Mouse (Mus musculus): ENCODE data around the gene Guk1. TPM values are rescaled to one million over a fixed set of nuclear protein-coding genes. Genes with fewer than 3 reads are reported as not detected.
A peak's percentile ranks its signal among the peaks of the same experiment; 100 is the strongest.
"Not testable (repeated sequence)": the region's sequence is repeated elsewhere in the genome, so short reads cannot be mapped to it uniquely, and the experiment has no call there.

The Guk1 gene
- total RNA-seq, 2 experiments from 2014 or later = 138 to 146 TPM

DNA sequence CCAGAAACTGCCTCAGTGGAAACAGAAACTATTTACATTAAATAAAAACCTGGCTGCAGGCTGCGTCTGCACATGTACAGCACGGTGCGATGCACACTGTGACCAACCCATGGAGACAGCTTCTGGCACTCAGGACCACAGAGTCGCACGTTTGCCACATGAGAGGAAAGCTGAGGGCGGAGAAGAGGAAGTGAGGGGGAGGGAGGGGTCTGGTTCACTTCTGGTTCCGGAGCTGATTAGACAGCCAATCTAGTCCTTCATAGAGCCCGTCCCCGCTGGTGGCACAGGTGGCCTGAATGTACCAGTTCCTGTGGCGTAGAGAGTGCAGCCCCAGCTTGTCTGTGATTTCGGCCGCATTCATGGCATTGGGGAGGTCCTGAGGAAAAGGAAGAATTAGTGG, 20.3 kb upstream of the Guk1 start:
- not testable (repeated sequence) for DNase-seq (ENCODE audit: extremely low spot score in 1 of 2, low spot score in 1 of 2)

DNA sequence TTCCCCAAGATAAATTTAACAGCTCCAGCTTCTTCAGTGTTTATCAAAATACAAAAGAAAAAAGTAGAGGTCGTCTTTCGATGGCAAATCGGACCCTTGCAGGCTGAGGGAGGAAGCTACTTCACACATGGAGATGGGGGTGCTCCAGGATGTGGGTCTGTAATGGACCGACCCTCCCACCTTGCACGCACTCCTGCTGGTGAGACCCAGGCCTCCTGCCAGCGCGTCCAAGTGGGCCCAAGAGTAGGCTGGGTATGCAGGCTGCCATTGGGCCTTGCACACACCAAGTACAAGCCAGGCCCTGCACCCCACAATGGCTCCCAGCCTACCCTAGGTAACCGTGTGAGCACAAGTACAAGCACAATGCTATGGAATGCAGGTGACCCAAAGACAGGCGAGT, 19.5 kb upstream of the Guk1 start:
- not testable (repeated sequence) for DNase-seq (ENCODE audit: extremely low spot score in 1 of 2, low spot score in 1 of 2)

DNA sequence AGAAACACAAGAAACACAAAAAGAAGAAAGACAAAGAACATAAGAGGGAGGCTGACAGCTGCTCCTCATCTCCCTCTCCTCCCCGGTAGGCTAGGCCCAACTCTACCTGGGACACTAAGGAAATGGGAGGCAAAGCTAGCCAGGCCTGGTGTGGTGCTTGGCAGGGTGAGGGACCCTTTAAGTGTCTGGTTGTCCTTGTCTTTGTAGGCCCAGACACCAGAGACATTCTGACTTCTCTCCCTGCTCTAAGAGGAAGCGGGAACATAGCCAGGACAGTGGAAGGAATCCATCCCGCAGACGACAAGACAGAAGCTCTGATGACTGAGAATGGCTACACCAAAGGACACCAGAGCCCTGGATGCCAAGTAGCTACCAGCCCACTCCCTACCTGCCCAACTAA, 18.0 kb upstream of the Guk1 start:
- DNase-seq (ENCODE audit: extremely low spot score in 1 of 2, low spot score in 1 of 2) = no peak

DNA sequence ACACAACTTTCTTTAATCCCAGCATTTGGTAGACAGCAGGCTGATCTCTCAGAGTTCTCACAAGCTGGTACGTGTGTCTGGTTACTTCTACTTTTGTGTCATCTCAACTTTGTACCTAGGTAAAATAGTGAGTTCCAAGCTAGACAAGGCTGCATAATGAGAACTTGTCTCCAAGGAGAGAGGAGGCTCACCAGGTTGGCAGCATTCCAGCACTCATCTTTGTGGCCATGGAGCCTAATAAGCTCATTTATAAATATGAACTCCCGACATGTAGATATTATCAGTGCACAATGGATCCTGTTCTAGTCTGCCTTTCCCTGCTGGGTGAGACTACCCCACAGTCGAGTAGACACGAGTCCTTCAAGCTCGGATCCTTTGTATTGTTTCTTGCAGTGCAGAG, 17.6 kb upstream of the Guk1 start:
- DNase-seq (ENCODE audit: extremely low spot score in 1 of 2, low spot score in 1 of 2) = no peak

DNA sequence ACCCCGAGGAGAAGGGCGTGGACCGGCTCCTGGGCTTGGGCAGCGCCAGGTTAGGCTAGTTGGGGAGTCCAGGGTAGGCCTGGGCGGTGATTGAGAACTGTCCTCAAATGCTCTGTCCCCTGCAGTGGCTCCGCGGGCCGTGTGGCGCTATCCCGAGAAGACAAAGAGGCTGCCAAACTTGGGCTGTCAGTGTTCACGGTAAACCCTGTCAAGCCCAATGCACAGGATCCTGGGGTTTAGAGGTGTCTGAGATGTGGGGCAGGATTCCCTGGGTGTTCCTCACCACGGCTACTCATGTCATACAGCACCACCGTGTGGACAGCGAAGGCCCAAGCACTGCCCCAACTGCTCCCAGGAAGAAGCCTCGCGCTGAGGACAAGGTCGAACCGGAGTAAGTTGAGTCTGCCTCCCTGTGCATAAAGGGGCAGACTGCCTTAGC, 17.0 kb upstream of the Guk1 start:
- peak; percentile 43 to 51 for DNase-seq (ENCODE audit: extremely low spot score in 1 of 2, low spot score in 1 of 2)

DNA sequence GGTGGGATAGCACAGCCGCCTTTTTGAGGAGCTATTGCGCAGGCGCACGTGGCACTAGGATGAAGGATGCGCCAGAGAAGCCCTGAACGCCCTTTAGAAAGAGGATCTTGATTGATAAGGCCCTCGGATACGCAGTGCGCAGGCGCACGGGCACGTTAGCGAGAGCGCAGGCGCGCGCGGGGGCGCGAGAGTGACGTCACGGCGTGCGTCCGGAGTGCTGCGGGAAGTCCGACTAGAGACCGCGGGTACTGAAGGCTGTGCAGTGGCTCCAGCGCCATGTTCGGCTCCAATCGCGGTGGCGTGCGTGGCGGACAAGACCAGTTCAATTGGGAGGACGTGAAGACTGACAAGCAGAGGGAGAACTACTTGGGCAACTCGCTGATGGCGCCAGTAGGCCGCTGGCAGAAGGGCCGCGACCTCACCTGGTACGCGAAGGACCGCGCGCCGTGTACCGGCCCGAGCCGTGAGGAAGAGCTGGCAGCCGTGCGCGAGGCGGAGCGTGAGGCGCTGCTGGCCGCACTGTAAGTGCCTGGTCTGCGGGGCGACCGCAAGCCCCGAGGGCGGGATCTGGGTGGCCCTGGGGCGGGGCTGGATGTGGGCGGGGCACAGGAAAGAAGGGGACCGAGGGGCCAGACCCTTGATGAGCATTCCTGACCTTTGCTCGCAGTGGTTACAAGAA, 16.3 kb upstream of the Guk1 start, which contains the start of gene 2310033P09Rik:
TSS of gene 2310033P09Rik (plus strand) at position 169 of the 679 bp plus-strand sequence.
- DNase-seq (ENCODE audit: extremely low spot score in 1 of 2, low spot score in 1 of 2) = peak; percentile 90 to 94

DNA sequence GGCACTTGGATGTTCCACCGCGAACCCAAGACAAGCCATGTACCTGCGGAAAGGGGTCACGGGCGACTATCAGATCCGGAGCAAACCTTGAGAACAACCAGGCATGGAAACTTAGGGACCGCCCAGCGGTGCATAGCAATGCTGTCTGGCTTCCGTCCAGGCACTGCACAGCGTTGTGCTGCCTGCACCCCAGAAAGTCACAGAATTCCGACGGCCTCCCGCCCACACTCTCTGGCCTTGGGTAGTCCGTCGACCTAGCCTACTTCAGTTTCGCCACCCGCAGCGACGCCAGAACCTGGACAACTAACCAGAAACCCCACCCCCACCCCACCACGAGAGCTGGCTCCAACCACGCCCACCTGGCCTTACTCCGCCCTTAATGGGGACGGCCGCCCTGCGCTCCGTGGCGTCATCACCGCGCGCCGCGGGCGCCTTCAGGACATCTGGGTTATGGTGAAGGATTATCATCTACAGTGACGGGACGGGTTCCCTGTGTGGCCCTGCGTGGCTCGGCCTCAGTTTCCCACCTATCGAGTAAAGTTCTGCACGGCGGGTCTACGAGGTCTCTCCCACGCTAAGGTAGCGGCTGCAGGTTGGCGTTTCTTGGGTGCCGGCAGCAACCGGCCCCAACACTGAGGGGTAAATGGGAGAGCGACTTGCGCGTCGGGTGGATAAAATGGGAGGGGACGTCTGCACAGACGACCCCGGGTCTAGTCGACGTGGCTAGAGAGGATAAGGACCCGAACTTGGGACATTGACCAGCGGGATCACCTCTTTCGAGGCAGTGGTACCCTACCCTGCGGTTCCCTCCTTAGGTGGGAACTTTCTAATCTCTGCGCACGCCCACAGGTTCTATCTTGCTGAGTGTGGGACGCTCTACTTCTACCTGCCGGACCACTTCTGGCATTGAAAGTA, 10.3 kb upstream of the Guk1 start, which contains the start of gene Mrpl55:
TSS of gene Mrpl55 (plus strand) at position 406 of the 915 bp plus-strand sequence.
- DNase-seq (ENCODE audit: extremely low spot score in 1 of 2, low spot score in 1 of 2) = peak; percentile 87 to 93

DNA sequence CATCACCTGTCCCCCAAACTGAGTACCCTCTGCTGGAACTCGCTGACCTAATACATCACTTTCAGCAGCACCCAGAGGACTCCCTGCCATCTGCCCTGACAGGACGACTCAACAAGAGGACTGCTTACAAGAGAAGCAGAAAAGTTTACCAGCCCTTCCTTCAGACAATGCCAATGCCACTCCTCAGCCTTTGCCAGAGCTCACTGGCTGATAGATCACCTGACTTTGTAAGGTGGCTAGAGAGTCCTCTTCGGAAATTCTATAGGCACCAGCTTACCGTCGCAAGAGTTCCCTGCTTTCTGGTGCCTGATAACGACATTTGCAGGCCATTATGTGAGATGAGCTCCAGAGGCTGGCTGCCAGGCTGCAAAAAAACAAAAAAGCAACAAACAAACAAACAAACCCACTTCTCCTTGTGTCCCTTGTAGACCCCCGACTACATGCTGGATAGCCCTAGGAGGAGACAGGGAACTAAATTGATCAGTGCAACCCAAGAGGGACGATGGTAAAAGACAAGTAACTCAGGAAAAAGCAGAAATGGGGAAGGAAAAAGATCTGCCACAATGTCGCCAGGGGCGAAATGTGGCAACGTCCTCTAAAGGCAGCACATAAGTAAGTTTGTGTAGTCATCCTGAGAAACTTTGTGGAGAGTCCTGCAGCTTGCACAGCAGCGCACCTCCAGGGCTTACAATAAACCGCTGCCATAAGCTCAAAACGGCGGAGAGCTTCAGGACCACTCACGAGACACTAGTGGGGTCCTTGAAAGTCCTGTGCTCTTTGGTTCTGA, 9.4 kb upstream of the Guk1 start:
- DNase-seq (ENCODE audit: extremely low spot score in 1 of 2, low spot score in 1 of 2) = no peak

DNA sequence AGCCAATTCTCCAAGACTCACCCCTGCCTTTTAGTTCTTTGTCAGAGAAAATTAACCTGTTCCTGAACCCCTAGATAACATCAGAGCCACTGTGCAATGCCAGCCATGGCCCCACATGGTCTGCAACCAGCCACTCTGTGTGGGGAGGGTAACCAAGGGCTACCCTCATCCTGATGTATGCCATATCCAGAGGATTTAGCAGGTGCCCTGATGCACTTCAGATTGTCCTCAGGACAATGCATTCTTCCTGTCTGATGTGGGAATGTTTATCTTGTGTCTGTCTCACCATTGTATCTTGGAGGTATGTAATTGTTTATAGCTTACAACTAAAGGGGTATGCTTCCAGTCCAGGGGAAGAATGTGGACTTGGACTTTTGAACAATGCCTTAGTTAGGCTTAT, 4.2 kb upstream of the Guk1 start:
- no peak for DNase-seq (ENCODE audit: extremely low spot score in 1 of 2, low spot score in 1 of 2)

DNA sequence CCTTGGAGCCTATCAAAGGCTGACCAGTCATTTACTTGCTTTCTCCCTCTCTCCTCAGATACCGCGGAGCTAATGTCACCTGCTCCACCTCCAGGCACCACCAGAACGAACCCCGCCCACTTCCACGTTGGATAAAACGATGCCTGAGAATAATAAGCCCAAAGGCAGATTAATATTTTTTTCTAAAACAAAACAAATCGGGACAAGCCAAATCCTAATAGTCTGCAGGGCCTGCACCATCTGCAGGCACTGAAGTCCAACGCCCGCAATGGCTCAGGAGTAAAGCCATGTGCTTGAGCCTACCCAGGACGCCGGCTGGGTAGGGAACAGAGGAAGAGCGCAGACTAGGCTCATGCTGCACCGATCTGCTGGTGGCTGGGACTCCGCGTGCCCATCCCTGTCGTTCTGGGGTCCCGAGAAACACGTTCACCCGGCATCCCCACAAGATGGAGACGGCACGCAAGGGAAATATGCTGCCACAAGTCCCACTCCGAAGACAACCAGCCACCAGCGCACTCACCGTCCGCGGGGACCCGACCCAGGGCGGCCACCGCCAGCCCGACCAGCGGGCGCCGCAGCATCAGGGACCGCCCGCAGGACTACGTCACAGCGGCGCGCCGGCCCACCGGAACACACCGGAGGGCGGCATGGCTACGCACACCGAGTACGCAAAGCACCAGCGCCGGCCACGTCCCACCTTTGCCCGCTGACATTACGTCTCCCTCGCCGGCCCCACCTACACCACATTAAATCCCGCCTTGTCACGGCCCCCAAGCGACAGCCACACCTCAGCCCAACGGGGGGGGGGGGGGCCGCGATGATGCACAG, 567 bp downstream of the Guk1 start:
- DNase-seq (ENCODE audit: extremely low spot score in 1 of 2, low spot score in 1 of 2) = peak; percentile 79 to 89

DNA sequence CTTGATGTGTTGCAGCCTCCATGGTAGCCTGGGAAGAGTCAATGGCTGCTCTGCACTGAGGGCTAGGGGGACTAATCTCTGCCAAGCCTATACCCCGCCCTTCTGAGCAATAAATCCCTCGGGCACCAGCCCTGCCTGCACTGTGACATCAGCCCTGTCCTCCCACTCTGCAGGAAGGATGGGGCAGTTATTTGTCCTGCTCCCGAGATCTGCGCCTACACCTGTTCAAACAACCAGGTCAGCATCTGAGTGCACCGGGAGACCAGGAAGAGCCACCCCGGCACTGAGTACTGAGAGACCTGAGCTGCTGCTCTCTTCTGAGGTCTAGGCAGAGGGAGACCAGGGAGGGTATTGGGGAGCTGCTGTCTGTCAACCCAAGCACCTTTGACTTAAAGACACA, 4.3 kb downstream of the Guk1 start:
- DNase-seq (ENCODE audit: extremely low spot score in 1 of 2, low spot score in 1 of 2) = no peak

DNA sequence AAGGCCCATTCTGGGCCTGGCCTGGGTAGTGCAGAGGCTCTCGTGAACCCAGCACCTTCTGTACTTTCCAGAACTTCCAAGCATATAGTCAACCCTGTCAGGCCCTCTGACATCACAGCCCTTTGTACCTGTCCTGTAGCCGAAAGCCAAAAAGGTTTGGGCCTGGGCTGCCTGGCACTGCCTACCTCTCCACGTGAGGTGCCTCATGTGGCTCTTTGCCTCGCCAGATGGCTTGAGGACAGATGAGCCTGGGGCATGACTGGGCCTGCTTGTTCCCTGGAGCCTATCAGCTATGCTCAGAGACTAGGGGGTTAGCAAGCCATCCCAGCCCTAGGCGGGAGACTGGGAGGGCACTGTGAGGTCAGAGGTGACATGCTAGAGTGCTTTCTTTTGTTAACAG, 6.5 kb downstream of the Guk1 start:
- no peak for DNase-seq (ENCODE audit: extremely low spot score in 1 of 2, low spot score in 1 of 2)

DNA sequence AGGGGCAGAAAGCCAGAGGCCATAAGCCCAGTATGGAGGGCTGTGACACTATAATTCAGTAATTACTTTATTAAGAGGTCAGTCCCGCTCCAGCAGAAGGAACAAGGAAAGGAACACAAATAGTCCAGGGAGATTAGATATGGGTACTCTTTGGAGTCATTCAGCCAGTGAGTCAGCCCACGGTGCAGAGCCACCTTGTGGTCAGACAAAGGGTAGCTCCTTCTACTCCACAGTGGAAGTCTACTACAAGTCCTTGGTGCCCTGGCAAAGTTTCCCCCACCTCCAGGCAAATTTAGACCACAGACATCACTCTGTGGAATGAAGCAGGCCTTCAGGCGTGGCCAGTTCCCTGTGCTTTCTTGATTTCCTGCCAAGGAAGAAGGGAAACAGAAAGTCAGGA, 8.2 kb downstream of the Guk1 start:
- DNase-seq (ENCODE audit: extremely low spot score in 1 of 2, low spot score in 1 of 2) = peak in 1 of 2 experiments; percentile 51

DNA sequence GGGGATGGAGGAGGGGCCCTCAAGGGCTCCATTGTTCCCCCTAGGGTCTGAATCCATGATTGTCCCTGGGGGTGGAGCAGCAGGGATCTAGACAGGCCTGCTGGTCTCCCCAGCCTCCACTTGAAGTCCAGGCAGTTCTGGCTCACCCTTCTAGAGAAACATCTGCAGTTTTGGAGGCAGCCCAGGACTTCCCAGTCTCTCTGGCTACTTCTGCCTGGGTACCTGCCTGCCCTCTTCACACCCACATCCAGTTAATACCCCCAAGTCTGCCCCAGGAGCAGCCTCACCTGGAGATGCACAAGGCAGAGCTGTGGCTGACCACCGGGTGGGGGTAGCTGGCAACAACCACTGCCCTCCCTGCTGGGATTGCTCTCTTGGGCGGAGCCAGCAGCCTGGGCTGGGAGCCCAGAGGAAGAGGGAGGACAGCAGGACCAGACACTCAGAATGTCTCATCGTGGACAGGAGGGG, 9.1 kb downstream of the Guk1 start, which contains the start of gene Gjc2:
TSS of gene Gjc2 (minus strand) at position 350 of the 468 bp plus-strand sequence.
- DNase-seq (ENCODE audit: extremely low spot score in 1 of 2, low spot score in 1 of 2) = no peak

DNA sequence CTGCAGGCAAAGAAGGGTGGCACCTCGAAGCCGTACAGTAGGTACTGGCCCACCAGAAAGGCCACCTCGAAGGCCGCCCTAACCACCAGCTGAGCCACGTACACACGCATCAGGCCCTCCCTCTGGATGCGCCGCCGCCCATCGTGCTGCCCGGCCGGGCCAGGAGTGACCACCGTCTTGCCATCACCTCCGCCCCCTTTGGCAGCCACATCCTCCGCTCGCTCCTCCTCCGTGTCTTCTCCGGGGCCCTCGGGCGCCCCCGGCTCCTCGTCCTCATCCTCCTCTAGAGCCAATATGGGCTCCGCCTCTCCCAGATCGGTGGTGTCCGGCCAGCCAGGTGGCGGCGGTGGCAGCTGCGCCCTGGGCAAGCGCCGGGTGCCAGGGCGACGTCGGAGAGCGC, 15.1 kb downstream of the Guk1 start:
- DNase-seq (ENCODE audit: extremely low spot score in 1 of 2, low spot score in 1 of 2) = no peak

DNA sequence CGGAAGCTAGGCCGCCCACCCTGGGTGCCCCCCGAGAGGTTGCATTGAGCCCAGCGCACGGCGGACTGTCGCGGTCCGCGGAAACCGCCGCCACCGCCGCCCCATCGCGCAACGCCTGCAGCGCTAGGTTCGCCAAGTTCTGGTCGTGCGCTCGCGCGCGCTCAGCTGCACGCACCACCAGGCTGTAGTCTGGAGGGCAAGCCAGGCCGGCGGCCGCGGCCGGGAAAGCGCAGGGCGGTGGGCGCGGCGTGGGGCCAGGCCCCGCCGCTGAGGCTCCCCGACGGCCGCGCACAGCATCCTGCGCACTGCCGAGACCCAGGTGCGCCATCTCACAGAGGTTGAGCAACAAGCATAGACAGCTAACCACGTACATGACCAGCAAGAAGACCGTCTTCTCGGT, 15.5 kb downstream of the Guk1 start:
- DNase-seq (ENCODE audit: extremely low spot score in 1 of 2, low spot score in 1 of 2) = no peak

DNA sequence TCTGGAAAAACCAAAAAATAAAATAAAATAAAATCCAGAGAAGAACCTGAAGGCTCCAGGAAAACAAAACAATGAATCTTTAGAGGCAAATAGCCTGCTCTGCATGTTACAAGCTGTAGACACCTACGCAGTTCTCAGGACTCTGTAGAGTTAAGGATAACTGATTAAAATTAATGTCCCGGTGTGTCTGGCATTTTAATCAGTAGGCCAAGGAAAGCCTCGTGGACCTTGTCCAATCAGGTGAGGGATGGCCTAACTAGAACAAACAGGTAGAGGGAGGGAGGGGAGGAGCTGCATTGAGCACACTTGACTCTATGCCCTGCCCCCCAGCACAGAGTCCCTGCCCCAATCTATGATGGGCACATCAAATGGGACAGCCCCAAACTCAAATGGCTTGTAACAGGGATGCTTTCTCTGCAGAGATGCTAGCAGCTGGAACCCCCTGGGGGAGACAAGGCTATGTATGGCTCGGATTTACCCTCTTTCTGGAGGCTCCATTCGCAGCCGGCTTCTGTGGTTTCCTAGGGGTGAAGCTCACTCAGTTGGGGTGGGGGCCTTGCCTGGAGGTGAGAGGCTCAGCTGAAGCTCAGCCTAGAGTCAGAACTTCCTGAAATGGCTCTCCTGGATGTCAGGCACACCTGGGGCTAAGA, 17.7 kb downstream of the Guk1 start:
- no peak for DNase-seq (ENCODE audit: extremely low spot score in 1 of 2, low spot score in 1 of 2)

DNA sequence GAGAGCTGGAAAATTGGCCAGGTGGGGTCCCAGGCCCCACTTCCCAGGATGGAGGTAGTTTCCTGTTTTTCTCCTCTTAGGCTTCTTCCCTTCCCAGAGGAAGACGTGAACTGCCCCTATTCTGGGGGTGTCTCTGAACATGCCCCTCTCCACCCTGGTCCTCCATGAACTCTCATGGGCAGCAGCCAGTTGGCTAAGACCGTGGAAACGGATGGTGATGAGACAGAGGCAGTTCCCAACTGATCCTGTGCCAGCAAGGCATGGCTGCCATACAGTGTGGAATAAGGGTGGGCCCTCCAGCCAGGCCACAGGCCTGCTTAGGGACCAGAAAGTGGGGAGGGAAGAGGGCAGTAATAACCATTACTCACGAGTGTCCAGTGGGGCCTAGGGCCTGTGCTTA, 21.5 kb downstream of the Guk1 start:
- no peak for DNase-seq (ENCODE audit: extremely low spot score in 1 of 2, low spot score in 1 of 2)

DNA sequence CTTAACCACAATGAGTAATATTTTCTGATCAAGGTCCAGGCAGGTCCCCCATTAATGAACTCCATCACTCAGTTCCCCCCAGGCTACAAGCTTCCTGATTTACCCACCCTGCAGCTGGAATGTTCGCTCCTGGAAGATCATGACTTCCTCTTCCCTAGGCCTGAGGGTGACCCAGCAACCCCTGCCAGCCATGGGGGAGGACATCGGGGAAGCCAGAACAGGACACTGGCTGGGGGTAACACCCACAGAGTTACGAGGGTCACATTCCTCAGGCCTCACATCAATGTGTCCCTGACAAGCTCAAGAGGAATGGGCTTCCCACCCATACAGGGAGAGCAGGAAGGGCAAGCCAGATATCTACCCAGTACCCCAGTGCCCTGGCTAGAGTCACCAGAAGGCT, 22.2 kb downstream of the Guk1 start:
- DNase-seq (ENCODE audit: extremely low spot score in 1 of 2, low spot score in 1 of 2) = no peak

Measured in layer of hippocampus, postnatal 25 days (tissue).